Mouse (Mus musculus) ovary, postnatal 14 days (tissue): ENCODE measurements around the gene Nomo1.

Experiments
- DNase-seq: peaks from one replicate; pipeline ENCODE4 v3.0.0; 2022; ENCODE audit warnings: low spot score

The Nomo1 gene

GRCm38 (mm10) chr7:46103075-46103591 is 69.6 kb downstream of the Nomo1 start:
- DNase-seq = no peak

- DNase-seq = no peak
Measured at GRCm38 (mm10) chr7:46103771-46104170, 70.3 kb downstream of the Nomo1 start.

- no peak for DNase-seq
Measured at GRCm38 (mm10) chr7:46104256-46104915, 70.9 kb downstream of the Nomo1 start.

- DNase-seq = no peak
Measured at GRCm38 (mm10) chr7:46105484-46105883, 72.0 kb downstream of the Nomo1 start.

- DNase-seq = no peak
Measured at GRCm38 (mm10) chr7:46110079-46110478, 76.6 kb downstream of the Nomo1 start.

GRCm38 (mm10) chr7:46111212-46111817 is 77.8 kb downstream of the Nomo1 start:
- no peak for DNase-seq

- DNase-seq = no peak
Measured at GRCm38 (mm10) chr7:46111938-46112337, 78.4 kb downstream of the Nomo1 start.

GRCm38 (mm10) chr7:46113435-46113834 is 79.9 kb downstream of the Nomo1 start:
- no peak for DNase-seq

- DNase-seq = no peak
Measured at GRCm38 (mm10) chr7:46116118-46116581, 82.7 kb downstream of the Nomo1 start.

GRCm38 (mm10) chr7:46117035-46117434 is 83.5 kb downstream of the Nomo1 start:
- DNase-seq = no peak

GRCm38 (mm10) chr7:46122964-46123363 is 89.5 kb downstream of the Nomo1 start:
- DNase-seq = no peak

GRCm38 (mm10) chr7:46124460-46124859 is 91.0 kb downstream of the Nomo1 start:
- DNase-seq = no peak

- DNase-seq = no peak
Measured at GRCm38 (mm10) chr7:46125340-46125739, 91.8 kb downstream of the Nomo1 start.

GRCm38 (mm10) chr7:46128196-46128595 is 94.7 kb downstream of the Nomo1 start:
- no peak for DNase-seq

GRCm38 (mm10) chr7:46129463-46130179 is 96.1 kb downstream of the Nomo1 start:
- DNase-seq = no peak

GRCm38 (mm10) chr7:46130723-46131122 is 97.2 kb downstream of the Nomo1 start:
- DNase-seq = no peak

GRCm38 (mm10) chr7:46131266-46131665 is 97.8 kb downstream of the Nomo1 start:
- no peak for DNase-seq

GRCm38 (mm10) chr7:46131806-46132205 is 98.3 kb downstream of the Nomo1 start:
- DNase-seq = no peak

- DNase-seq = no peak
Measured at GRCm38 (mm10) chr7:46132229-46132628, 98.7 kb downstream of the Nomo1 start.
